Mouse (Mus musculus) urinary bladder, adult 2 months (tissue): ENCODE measurements around the gene Uqcrc2. TPM values are rescaled to one million over a fixed set of nuclear protein-coding genes. Genes with fewer than 3 reads are reported as not detected.

Experiments
- DNase-seq: peaks from one replicate; pipeline ENCODE4 v3.0.0; 2022; ENCODE audit warnings: low spot score
- polyA plus RNA-seq: library from polyadenylated mRNA; depleted of rRNA; stranded (reverse); fragments of >200 nt; gene quantifications from 2 replicates; pipeline ENCODE4 v1.2.3, GENCODE M21; 2012; rRNA removed

The Uqcrc2 gene
- polyA plus RNA-seq: 177 and 203 TPM in 2 replicates

DNA sequence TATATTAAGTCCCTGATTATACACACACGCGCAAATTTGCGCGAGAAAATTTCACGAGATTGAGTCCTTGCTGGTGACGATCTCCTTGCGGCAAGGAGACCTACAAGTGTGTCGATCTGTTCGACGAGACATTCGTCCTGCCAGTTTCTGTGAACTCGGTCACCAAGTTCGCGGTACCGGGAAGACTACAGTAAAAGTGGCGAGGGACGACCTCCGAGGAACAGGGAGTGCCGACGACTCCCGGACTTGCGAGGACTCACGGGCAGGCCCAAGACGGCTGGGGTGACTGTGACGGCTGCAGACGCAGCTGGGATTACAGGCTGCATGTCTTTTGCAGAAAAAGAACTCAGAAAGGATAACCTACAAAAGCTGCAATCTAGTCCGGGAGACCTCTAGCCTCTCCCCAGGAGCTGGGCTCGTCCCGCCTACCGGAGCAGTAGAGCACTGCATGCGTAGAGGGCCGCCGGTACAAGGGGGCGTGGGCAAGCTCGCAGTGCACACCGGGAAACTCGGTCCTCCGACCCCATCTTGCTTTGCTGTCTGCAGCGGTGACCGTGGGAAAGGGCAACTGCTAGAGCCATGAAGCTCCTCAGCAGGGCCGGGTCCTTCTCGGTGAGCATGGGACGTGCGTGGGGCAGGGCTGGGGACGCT, at the start of gene Uqcrc2:
Uqcrc2 (plus strand) TSS at position 466 of the 651 bp plus-strand sequence.
- peak; percentile 77 for DNase-seq

DNA sequence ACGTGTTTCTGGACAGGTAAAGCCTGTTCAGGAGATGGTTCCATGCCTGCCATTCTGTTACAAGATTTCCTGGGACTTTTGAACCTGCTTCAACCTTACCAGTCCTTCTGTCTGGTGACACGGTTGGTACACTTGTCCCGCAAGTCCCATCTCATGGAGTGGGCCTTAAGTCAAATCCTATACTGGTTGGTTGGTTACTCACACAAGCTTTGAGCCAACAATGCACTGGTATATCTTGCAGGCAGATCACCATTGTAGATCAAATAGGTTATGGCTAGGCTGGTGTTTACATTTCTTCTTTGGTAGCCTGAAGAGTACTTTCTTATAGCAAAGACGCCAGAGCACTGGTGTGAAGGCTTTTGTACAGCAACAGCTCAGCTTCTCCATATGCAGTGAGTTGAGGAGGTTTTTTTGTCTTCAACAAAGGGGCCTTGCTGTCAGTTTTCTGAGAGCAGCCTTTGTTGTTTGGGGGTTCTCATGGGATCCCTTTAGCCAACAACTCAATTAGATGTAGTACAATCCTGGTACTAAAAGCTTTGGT, 37.7 kb upstream of the Uqcrc2 start:
- no peak for DNase-seq

DNA sequence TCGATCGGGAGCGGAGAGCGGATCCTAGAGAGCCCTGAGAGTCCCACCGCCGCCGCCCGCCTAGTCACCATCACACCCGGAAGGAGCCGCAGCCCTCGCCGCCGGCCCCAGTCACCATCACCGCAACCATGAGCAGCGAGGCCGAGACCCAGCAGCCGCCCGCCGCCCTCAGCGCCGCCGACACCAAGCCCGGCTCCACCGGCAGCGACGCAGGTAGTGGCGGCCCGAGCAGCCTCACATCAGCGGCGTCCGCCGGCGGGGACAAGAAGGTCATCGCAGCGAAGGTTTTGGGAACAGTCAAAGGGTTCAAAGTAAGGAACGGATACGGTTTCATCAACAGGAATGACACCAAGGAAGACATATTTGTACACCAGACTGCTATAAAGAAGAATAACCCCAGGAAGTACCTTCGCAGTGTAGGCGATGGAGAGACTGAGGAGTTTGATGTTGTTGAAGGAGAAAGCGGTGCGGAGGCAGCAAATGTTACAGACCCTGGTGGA, 37.2 kb upstream of the Uqcrc2 start:
- peak; percentile 22 for DNase-seq

DNA sequence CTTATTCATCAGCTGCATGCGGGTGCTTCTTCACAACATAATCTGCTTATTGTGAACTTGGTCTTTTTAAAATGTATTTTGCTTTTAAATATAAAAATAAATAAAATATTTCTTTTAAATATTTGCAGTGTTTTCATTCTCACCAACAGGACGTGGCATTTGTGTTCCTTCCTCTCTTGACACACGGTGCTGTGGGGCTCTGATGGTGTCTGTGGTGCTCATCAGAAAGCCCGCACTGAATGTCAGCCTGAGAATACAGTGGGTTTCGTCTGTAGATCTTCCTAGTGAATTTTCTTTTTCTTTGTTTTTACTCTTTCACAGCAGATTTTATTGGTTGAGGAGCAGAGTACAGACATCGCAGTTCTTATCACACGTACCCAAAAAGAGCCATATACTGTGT, 36.6 kb upstream of the Uqcrc2 start:
- no peak for DNase-seq

DNA sequence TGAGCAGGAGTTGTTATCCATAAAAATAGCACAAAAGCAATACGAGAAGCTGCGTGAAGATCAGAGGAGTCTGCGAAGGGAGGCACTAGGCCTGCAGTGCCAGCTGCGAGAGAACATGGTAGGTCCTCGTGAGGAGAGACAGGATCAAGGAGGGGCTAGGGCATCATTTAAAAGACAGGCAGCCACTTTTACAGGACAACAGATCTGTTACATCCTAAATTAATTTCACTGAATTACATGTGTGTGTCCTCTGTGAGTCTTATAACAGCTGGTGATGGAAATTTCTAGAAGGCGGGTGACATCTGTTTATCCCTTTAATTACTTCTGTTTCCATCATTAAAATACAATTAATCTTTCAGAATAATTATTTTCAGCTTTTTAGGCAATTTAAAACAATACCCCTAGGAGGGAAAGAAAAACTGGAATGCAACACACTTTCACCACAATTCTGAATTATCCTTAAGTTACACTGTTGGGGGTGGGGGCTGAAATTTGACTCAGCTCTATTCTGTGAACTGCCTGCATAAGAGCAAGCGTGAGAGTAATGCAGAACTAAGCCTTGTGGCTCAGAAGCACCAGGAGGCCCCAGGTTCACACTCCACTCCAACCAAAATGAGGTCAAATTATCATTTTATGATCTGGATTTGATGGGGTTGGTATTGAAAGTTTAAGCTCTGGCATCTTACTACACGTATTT, 14.8 kb upstream of the Uqcrc2 start:
- DNase-seq: no peak

DNA sequence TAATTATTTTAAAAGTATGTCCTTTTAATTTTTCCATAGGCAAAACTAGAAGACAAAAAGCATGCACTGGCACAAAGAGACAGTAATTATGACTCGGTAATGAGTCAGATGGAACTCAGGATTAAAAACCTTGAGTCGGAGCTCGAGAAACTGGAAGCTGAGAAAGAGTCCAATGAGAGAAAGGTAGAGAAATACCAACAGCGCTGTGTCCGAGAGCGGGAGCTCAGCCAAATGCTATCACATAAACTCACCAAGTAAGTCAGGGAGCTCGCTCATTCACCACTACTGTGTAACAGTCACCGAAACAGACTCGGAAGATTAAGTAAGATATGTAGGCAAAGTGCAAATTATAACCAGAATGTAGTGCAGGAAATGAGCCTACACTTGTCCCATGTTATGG, 14.1 kb upstream of the Uqcrc2 start:
- DNase-seq: no peak

DNA sequence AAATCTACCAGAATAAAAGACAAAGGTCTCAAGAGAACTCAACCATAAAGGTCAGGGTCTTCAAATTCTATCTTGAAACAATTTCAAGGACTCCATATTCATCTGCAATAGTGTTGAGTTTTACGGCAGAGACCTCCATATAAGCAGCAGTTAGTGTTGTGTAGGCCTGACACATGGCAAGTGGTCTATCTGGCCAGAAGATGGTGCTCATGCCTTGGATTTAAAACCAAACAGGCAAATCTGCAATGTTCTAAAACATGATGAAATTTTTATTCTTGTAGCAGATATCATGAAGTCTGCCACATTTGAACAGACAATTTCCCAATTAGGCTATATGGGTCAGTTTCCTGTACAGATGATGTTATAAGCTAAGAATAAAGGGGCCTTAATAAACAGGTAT, 2.5 kb upstream of the Uqcrc2 start:
- DNase-seq: no peak

DNA sequence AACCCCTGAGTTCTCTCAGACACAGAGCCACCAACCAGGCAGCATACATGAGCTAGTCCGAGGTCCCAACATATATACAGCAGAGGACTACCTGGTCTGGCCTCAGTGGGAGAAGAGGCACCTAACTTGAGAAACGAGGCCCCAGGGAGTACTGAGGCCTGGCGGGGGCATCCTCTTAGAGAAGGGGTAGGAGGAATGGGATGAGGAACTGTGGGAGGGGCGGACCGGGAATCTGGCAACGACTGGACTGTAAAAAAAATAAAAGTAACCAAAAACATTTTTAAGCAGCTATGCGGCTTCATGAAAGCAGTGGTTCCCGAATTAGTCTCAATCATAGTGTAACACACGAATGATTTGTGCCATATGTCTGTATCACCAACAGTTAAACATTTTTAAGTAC, 675 bp upstream of the Uqcrc2 start:
- no peak for DNase-seq

DNA sequence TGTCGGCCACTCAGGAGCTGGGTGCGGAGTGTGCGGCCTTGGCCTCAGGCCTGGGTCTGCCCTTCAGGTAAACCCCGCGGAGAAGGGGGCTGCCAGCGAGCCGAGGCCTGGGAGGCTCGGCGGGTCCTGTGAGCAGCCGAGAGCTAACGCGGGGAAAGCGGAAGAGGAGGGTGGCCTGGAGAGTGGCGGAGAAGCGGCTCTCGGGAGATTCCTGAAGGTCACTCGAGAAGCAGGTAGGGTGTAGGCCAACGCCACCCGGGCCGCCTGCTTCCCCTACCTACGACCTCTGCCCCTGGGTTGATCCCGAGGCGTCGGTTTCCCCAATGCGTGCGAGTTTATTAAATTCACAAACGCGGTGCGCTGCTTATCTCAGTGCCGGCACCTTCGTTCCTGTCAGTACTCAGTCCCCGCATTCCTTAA, 396 bp downstream of the Uqcrc2 start:
- DNase-seq: no peak

DNA sequence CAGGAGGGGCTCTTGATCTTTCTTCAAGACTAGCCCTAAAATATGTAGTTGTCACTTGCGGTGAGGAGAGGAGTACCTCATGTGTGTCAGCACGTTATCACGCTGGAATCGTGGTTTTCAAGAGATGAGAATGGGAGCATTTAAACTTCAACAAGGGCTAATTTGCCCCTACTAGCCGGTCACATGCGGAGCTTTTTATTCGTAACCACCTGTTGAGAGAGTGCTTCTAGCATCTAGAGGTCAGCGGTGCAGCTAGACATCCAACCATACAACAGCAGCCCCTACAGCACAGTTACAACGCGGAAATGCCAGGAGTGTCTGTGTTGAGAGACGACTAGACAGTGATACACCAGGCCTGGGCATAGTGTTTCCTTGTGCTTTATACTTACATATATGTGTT, 845 bp downstream of the Uqcrc2 start:
- DNase-seq: no peak

DNA sequence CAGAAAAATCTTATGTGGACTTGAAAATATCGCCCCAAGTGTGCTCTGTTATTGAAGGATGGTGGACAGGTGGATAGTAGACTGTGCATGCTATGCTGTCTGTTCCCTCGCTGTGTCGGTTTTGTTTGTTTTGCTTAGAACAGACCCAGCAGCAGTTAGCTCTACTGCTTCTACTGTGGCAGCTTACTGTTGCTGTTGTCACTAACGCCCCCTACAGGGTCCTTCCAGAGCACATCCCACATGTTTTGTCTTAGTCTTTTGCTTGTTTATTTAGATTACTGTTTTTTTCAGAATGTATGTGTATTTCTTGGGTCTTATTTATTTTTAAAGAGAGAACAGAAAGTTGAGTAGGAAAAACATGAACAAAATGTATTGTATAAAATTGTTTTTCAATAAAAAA, 8.2 kb downstream of the Uqcrc2 start:
- DNase-seq: no peak

DNA sequence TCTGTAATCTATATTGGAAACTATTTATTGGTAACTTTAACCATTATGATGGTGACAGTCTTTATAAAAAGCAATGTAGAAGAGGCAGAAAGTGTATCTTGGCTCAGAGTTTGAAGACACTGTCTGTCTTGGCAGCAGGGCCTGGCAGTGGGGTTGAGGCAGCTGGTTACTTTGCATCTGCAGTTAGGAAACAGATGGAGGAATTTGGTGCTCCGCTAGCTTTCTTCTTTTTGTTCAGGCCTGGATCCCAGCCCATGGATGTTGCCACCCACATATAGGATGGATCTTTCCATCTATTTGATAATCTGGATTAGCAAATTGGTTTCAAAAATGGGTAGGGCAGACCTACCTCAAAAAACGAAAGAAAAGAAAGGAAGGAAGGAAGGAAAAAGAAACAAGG, 12.9 kb downstream of the Uqcrc2 start:
- DNase-seq: no peak

DNA sequence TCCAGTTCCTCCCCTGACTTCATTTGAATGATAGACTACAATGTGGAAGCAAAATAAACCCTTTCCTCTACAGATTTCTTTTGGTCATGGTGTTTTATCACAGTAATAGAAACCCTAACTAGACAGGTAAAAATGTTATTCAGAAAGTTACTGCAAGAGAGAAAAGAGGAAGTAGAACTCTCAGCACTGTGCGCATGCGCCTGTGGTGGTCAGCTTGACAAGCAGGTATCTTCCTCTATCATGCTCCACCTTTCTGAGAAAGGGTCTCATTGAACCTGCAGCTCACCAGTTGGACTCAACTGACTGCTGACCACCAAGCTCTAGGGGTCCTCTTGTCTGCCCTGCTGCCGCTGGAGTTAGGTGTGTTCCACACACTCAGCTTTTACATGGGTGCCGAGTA, 27.1 kb downstream of the Uqcrc2 start:
- no peak for DNase-seq

DNA sequence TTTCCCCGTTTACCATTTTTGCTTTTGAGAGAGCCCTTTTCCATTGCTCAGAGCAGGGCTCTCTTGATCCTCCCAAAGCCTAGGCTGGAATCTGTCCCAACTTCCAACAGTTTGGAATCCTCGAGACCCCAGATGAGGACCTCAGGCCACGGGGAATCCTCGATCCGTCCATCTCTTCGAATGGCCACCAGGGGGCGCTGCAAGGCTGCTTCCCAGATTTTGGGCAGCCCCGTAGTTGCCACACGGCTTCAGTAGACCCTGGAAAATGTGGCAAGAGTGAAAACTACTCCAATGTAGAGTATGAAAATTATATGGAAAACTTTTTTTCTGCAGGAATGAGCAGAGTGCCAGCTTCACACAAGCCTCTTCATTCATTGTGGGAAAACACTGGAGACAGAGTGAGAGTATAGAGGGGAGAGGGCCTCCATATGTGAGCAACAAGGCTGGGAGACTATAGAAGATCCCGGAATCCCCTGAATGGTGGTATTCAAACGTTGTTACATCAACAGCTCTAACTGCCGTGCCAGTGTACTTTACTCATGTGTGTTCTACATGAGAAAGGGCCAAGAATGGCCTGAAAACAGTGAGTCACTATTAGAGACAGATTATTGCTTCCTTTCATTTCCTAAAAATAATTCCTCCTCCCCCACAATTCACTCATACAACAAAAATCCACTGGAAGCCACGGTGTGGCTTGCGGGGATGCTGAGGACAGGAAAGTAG, 35.3 kb downstream of the Uqcrc2 start, which contains the start of gene Pdzd9:
Pdzd9 (minus strand) TSS at position 191 of the 723 bp plus-strand sequence.
- DNase-seq: peak; percentile 75

DNA sequence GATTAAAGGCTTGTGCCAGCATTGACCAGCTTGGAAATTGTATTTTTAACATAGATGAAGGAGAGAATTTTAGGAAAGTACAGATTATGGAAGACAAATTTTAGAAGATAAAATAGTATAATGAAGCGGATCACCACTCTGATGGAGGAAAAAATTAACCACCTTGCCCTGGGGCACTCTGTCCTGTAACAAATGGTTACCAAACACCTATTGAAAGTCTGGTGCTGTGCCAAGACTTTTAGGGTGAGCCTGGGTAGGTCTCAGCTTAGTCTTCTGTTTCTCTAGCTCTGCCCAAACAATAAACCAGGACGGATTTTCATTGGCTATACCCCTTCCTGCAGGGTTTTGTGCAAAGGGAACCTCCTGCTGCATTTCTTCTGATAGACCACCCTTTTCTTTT, 36.3 kb downstream of the Uqcrc2 start:
- no peak for DNase-seq

DNA sequence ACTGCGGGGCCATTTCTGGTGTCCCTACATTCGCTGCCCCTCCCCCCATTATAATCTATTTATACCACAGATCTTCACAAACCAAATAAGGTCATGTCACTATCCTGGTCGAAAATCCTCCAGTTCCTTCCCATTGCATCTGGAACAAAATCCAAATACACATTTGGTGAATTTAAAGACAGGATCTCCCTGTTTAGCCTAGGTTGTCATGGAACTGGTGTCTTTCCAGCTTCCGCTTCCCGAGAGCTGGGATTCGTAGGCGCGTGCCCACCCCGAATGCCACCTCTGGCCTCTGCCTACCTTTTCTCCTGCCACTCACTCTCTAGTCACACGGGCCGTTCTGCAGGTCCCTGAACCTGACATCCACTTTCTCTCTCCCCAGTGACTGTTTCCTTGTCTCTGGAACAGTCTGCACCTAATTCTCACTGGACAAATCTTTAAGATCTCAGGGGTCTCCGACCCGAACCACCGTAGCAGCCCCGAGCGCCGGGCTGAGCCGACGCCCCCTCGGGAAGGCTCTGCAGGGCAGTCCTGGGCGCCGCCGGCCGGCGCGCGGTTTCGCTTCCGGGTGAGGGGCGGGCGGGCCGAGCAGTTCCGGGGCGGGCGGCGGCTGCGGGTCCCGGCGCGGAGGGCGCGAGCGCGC, 42.1 kb downstream of the Uqcrc2 start, which contains the start of gene Mosmo:
Mosmo (plus strand) TSS at position 618 of the 643 bp plus-strand sequence.
- DNase-seq: peak; percentile 74

DNA sequence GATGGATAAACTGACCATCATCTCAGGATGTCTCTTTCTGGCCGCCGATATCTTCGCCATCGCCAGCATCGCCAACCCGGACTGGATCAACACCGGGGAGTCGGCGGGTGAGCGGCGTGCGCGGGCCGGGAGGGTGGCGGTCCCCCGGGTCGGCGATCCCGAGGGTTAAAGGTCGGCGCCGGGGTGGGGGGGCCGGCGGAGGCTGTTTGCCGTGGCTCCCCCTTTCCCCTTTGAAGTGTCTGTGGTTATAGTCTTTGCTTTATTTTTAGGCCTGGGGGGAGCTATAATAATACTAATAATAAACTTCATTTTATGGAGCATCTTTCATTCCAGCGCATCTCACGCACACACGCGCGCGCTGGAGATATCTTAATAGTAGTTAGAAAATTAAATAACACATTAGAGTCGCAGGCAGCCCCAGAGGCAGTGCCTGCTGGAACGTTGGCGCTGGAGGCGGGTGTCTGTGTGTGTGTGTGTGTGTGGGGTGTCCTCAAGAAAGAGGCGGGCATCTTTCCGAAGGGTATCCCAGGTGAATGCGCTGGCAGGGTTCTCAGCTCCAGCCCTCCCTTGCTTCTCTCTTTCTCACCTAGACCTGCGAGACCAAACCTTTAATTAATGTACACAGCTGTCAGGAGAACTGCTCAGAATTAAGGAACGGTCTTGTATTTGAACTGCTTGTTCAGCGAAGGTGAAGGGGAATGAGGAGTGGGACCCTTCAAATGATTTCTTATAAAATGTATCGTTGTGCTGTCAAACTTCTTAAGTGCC, 43.0 kb downstream of the Uqcrc2 start:
- no peak for DNase-seq

DNA sequence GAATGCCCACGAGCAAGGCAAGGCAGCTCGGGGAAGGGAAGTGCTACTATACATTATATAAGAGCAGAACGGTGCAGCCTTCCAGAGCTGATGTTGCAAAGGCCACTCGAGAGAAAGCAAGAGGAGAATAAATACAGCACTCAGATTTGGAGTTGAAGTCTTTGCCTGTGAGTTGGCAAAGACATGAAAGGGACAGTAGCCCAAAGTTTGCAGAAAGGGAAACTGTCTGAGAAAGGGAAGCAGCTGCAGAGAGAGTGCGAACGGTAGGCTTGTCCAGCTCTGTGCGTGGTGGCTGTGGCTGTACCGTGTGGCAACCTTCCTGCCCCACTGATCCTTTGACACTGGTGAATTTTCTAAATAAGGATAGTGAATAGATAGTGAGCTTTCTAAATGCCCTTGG, 44.0 kb downstream of the Uqcrc2 start:
- no peak for DNase-seq

DNA sequence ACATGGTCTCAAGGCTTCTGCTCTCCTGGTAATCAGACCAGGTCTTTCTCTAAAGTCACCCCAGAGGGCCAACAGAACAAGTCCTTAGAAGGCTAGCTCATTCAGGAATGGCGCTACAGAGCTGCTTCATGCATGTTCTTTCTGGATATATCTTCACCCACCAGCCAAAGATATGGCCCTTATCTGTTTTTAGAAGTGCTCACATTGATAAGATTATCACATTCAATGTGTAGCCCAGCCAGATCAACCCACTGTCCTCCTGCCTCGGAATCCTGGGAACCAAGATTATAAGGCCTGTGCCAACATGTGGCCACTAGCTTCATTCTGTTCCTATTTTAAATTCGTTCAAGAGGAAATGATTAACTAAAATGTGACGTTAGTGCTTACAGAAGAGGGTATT, 47.0 kb downstream of the Uqcrc2 start:
- no peak for DNase-seq

DNA sequence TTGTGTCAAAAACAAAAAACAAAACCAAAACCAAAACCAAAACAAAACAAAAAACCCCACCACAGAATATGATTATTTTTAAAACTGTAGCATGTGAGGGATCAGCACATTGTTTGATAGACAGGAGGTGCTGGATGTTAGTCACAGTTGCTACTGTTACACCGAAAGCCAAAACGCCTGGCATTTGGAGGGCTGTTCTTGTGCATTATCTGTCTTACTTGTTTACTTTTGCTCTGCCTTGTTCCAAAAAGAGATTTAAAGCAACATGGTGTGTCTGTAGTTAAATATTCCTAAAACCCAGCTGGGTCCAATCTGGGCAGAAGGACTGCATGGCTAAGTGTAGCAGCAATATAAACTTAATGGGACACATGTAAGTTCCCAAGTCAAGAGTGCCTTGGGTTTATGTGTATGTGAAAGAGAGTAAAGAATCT, 49.8 kb downstream of the Uqcrc2 start:
- DNase-seq: no peak

DNA sequence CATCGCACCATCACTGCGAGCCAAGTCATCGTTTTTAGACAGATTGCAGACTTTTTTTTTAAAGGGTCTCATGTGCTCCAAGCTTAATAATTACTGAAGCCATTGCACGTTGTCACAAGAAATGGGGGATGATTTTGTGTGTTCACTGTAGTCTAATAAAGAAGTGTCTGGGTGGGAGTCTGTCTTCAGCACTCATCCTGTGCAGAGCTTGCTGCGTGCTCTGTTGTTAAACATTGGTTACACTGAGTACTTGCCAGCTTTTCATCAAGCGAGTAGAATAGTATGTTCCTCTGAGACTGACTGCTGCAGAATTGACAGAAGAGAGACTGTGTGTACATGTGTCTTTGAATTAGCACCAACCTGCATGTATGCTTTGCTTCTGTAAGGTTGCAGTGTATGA, 50.3 kb downstream of the Uqcrc2 start:
- DNase-seq: no peak
